Mouse (Mus musculus): ENCODE data around the gene Arl5c. TPM values are rescaled to one million over a fixed set of nuclear protein-coding genes. Genes with fewer than 3 reads are reported as not detected.
A peak's percentile ranks its signal among the peaks of the same experiment; 100 is the strongest.

The Arl5c gene
- polyA plus RNA-seq, 1 experiment from 2014 or later: 13.2 TPM

DNA sequence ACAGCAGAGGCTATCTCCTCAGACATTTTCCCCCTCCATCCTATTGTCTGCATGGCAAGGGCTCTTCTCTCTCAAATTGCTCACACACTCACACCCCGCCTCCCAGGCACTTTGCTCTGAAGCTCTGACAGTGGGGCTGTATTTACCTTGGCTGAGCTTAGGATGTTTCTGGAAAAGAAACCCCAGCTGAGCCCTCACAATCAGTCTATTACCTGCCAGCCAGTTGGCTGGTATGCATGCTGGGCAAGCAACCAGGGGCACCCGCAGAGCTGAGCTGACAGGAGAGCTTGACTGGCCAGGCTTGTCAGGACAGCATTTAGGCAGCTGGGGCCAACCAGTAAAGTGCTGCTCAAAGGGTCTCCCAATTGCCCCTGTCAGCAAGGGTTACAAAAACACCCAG, 28.9 kb downstream of the Arl5c start:
- H3K9me3 ChIP-seq (replicated peaks; ENCODE audit: control insufficient read depth, low read length): no peaks in the 10 kb centered on the region
- no peak overlapping the region for H3K4me3 ChIP-seq (ENCODE audit: low read length)
- no peaks in the 10 kb centered on the region for H3K36me3 ChIP-seq (ENCODE audit: control insufficient read depth, insufficient read depth)
- peaks cover 9% of the 10 kb centered on the region for H3K4me1 ChIP-seq (ENCODE audit: control insufficient read depth, insufficient read depth, low read length)
- no peak for ATAC-seq (replicated peaks; ENCODE audit: extremely low read depth, insufficient read depth, low FRiP score)
- no peak overlapping the region for H3K9ac ChIP-seq (ENCODE audit: low read length)
- 36% methylated on average over 2 of the region's 2 CpGs for WGBS
- H3K27me3 ChIP-seq (ENCODE audit: control insufficient read depth, insufficient read depth, low read length): peaks cover 6% of the 10 kb centered on the region; the same call in 1 of the 2 replicates
- H3K27ac ChIP-seq (ENCODE audit: low read length): no peak overlapping the region
- no peak overlapping the region for H3K4me2 ChIP-seq (ENCODE audit: low read depth, low read length)

DNA sequence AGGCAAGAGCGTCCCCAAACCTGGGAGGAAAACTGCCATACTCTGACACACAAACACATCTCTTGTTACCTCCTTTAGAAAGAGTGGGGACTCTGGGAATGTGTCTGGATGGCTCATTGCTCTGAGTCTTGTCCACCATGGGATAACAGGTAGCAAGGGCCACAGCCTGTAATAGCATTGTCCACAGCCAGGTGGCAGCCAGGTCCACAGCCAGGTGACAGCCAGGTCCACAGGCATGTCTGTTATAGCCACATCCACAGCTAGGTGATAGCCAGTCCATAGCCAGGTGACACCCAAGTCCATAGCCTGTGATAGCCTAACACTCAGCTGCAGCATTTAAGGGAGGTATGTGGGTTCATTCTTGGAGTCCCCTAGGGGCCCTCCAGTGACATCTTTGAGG, 35.1 kb downstream of the Arl5c start:
- H3K9me3 ChIP-seq (replicated peaks; ENCODE audit: control insufficient read depth, low read length): no peaks in the 10 kb centered on the region
- H3K36me3 ChIP-seq (ENCODE audit: control insufficient read depth, insufficient read depth): no peaks in the 10 kb centered on the region
- 0 out of 2 replicates have a peak, but pooled peaks cover 2% of the 10 kb centered on the region for H3K27me3 ChIP-seq (ENCODE audit: control insufficient read depth, insufficient read depth, low read length)
- H3K4me3 ChIP-seq (ENCODE audit: low read length): no peak overlapping the region
- H3K4me1 ChIP-seq (ENCODE audit: control insufficient read depth, insufficient read depth, low read length): no peaks in the 10 kb centered on the region
- ATAC-seq (replicated peaks; ENCODE audit: extremely low read depth, insufficient read depth, low FRiP score): no peak
- WGBS: 86% methylated on average over 1 of the region's 1 CpGs
- no peak overlapping the region for H3K27ac ChIP-seq (ENCODE audit: low read length)
- no peak overlapping the region for H3K4me2 ChIP-seq (ENCODE audit: low read depth, low read length)
- H3K9ac ChIP-seq (ENCODE audit: low read length): no peak overlapping the region

GRCm38 (mm10) chr11:97959300-97959680, 36.7 kb downstream of the Arl5c start:
- Histone ChIP-seq H3K4me3 (ENCODE audit: low read length) (no peak overlapping the region), H3K27me3 (ENCODE audit: control insufficient read depth, insufficient read depth, low read length) (no peaks in the 10 kb centered on the region), H3K9ac (ENCODE audit: low read length) (no peak overlapping the region), H3K27ac (ENCODE audit: low read length) (no peak overlapping the region), H3K36me3 (ENCODE audit: control insufficient read depth, insufficient read depth) (no peaks in the 10 kb centered on the region), H3K4me2 (ENCODE audit: low read depth, low read length) (no peak overlapping the region), H3K9me3 (replicated peaks; ENCODE audit: control insufficient read depth, low read length) (no peaks in the 10 kb centered on the region), H3K4me1 (ENCODE audit: control insufficient read depth, insufficient read depth, low read length) (peaks cover 7% of the 10 kb centered on the region)
- WGBS: 66% methylated on average over 5 of the region's 5 CpGs
- no peak for ATAC-seq (replicated peaks; ENCODE audit: extremely low read depth, insufficient read depth, low FRiP score)

GRCm38 (mm10) chr11:97958641-97959299, 37.2 kb downstream of the Arl5c start:
- Histone ChIP-seq H3K4me1 (ENCODE audit: control insufficient read depth, insufficient read depth, low read length) (peaks cover 7% of the 10 kb centered on the region), H3K9me3 (replicated peaks; ENCODE audit: control insufficient read depth, low read length) (no peaks in the 10 kb centered on the region), H3K9ac (ENCODE audit: low read length) (no peak overlapping the region), H3K27me3 (ENCODE audit: control insufficient read depth, insufficient read depth, low read length) (no peaks in the 10 kb centered on the region), H3K4me2 (ENCODE audit: low read depth, low read length) (no peak overlapping the region), H3K4me3 (ENCODE audit: low read length) (no peak overlapping the region), H3K36me3 (ENCODE audit: control insufficient read depth, insufficient read depth) (no peaks in the 10 kb centered on the region), H3K27ac (ENCODE audit: low read length) (no peak overlapping the region)
- no peak for ATAC-seq (replicated peaks; ENCODE audit: extremely low read depth, insufficient read depth, low FRiP score)
- WGBS: 75% methylated on average over 7 of the region's 7 CpGs

- Histone ChIP-seq H3K36me3 (ENCODE audit: control insufficient read depth, insufficient read depth) (no peaks in the 10 kb centered on the region), H3K9ac (ENCODE audit: low read length) (no peak overlapping the region), H3K4me2 (ENCODE audit: low read depth, low read length) (no peak overlapping the region), H3K27ac (ENCODE audit: low read length) (no peak overlapping the region), H3K4me3 (ENCODE audit: low read length) (no peak overlapping the region), H3K4me1 (ENCODE audit: control insufficient read depth, insufficient read depth, low read length) (peaks cover 7% of the 10 kb centered on the region), H3K27me3 (ENCODE audit: control insufficient read depth, insufficient read depth, low read length) (no peaks in the 10 kb centered on the region), H3K9me3 (replicated peaks; ENCODE audit: control insufficient read depth, low read length) (no peaks in the 10 kb centered on the region)
- 70% methylated on average over 6 of the region's 6 CpGs for WGBS
- ATAC-seq (replicated peaks; ENCODE audit: extremely low read depth, insufficient read depth, low FRiP score): no peak; the same call in 1 of the 2 replicates
Measured at GRCm38 (mm10) chr11:97956905-97957560, 38.9 kb downstream of the Arl5c start.

DNA sequence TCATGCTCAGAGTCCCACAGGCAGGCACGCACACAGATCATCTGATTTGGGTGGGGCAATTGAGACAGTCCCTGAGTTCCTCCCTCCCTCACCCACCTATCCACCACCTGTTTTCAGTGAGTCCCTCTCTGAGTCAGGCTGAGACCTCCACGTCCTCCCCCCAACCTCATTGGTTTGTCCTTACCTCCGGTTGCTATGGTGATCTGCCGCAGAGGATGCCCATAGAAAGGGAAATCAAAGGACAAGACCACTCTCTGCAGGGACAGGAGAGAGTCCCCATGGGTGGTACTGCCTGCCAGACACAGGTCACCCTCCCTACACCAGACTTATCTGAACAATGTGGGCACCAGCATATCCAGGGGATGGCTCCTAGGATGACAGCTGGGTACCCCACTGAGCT, 40.1 kb downstream of the Arl5c start:
- Histone ChIP-seq H3K9ac (ENCODE audit: low read length) (no peak overlapping the region), H3K9me3 (replicated peaks; ENCODE audit: control insufficient read depth, low read length) (no peaks in the 10 kb centered on the region), H3K36me3 (ENCODE audit: control insufficient read depth, insufficient read depth) (no peaks in the 10 kb centered on the region), H3K27me3 (ENCODE audit: control insufficient read depth, insufficient read depth, low read length) (no peaks in the 10 kb centered on the region), H3K4me3 (ENCODE audit: low read length) (no peak overlapping the region), H3K27ac (ENCODE audit: low read length) (no peak overlapping the region), H3K4me1 (ENCODE audit: control insufficient read depth, insufficient read depth, low read length) (peaks cover 7% of the 10 kb centered on the region), H3K4me2 (ENCODE audit: low read depth, low read length) (no peak overlapping the region)
- WGBS: 75% methylated on average over 4 of the region's 4 CpGs
- no peak for ATAC-seq (replicated peaks; ENCODE audit: extremely low read depth, insufficient read depth, low FRiP score)

GRCm38 (mm10) chr11:97955146-97955902, 40.7 kb downstream of the Arl5c start:
- Histone ChIP-seq H3K27ac (ENCODE audit: low read length) (no peak overlapping the region), H3K4me2 (ENCODE audit: low read depth, low read length) (no peak overlapping the region), H3K9me3 (replicated peaks; ENCODE audit: control insufficient read depth, low read length) (no peaks in the 10 kb centered on the region), H3K4me1 (ENCODE audit: control insufficient read depth, insufficient read depth, low read length) (peaks cover 7% of the 10 kb centered on the region), H3K9ac (ENCODE audit: low read length) (no peak overlapping the region), H3K4me3 (ENCODE audit: low read length) (no peak overlapping the region), H3K36me3 (ENCODE audit: control insufficient read depth, insufficient read depth) (no peaks in the 10 kb centered on the region), H3K27me3 (ENCODE audit: control insufficient read depth, insufficient read depth, low read length) (no peaks in the 10 kb centered on the region)
- 79% methylated on average over 9 of the region's 9 CpGs for WGBS
- no peak for ATAC-seq (replicated peaks; ENCODE audit: extremely low read depth, insufficient read depth, low FRiP score)

DNA sequence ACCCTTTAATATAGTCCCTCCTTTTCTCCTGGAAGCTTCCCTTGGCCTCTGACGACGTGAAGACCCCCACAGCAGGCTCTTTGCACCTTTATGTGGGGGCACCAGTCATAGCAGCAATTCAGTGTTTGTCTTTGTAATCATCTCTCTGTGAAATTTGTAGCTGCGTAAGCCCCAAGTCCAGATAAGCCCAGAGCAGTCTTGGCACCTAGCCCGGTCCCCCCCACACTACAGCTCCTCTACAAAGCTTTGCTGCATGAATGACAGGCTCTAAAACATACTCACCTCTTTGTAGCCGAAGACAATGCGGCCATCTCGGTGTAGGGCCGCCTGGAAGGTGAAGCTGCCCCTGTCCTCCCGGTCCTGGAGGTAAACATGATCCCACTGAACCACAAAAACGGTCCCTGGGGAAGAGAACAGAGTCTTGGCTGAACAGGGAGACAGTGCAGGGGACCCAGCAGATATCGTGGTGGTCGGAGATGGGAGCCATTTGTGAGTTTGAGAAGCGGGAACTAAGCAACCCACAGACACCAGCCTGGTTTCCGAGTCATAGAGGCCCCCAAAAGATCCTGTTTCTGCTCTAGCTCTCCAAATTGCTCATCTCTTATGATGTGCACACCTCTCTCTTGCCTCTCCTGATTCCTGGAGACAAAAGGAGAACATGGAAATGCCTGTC, 41.4 kb downstream of the Arl5c start:
- H3K36me3 ChIP-seq (ENCODE audit: control insufficient read depth, insufficient read depth): no peaks in the 10 kb centered on the region
- H3K9me3 ChIP-seq (replicated peaks; ENCODE audit: control insufficient read depth, low read length): no peaks in the 10 kb centered on the region
- peak overlapping the region; percentile 16; the same call in 1 of the 2 replicates for H3K4me2 ChIP-seq (ENCODE audit: low read depth, low read length)
- no peak for ATAC-seq (replicated peaks; ENCODE audit: extremely low read depth, insufficient read depth, low FRiP score)
- H3K27me3 ChIP-seq (ENCODE audit: control insufficient read depth, insufficient read depth, low read length): no peaks in the 10 kb centered on the region
- H3K4me1 ChIP-seq (ENCODE audit: control insufficient read depth, insufficient read depth, low read length): peaks cover 7% of the 10 kb centered on the region
- H3K9ac ChIP-seq (ENCODE audit: low read length): no peak overlapping the region
- H3K27ac ChIP-seq (ENCODE audit: low read length): no peak overlapping the region
- H3K4me3 ChIP-seq (ENCODE audit: low read length): no peak overlapping the region
- 31% methylated on average over 14 of the region's 14 CpGs for WGBS

GRCm38 (mm10) chr11:97953939-97954275, 42.1 kb downstream of the Arl5c start:
- H3K9me3 ChIP-seq (replicated peaks; ENCODE audit: control insufficient read depth, low read length): no peaks in the 10 kb centered on the region
- no peaks in the 10 kb centered on the region for H3K36me3 ChIP-seq (ENCODE audit: control insufficient read depth, insufficient read depth)
- H3K4me3 ChIP-seq (ENCODE audit: low read length): no peak overlapping the region
- H3K27me3 ChIP-seq (ENCODE audit: control insufficient read depth, insufficient read depth, low read length): no peaks in the 10 kb centered on the region
- H3K27ac ChIP-seq (ENCODE audit: low read length): no peak overlapping the region
- peaks cover 7% of the 10 kb centered on the region for H3K4me1 ChIP-seq (ENCODE audit: control insufficient read depth, insufficient read depth, low read length)
- no peak overlapping the region for H3K4me2 ChIP-seq (ENCODE audit: low read depth, low read length)
- ATAC-seq (replicated peaks; ENCODE audit: extremely low read depth, insufficient read depth, low FRiP score): no peak
- 80% methylated on average over 6 of the region's 6 CpGs for WGBS
- H3K9ac ChIP-seq (ENCODE audit: low read length): no peak overlapping the region

All from heart, embryonic 16.5 days (tissue).